Mouse (Mus musculus) urinary bladder, adult 2 months (tissue): ENCODE measurements at regions not wholly inside any gene's neighbourhood (a gene's known extent, or its start where the extent isn't known, plus 50 kb on each side); places are given as distances from the start of the nearest gene placed in this dataset.
A peak's percentile ranks its signal among the peaks of the same experiment; 100 is the strongest.

ENCODE experiments used
- DNase-seq: peaks from one replicate; pipeline ENCODE4 v3.0.0; 2022; ENCODE audit warnings: low spot score

DNA sequence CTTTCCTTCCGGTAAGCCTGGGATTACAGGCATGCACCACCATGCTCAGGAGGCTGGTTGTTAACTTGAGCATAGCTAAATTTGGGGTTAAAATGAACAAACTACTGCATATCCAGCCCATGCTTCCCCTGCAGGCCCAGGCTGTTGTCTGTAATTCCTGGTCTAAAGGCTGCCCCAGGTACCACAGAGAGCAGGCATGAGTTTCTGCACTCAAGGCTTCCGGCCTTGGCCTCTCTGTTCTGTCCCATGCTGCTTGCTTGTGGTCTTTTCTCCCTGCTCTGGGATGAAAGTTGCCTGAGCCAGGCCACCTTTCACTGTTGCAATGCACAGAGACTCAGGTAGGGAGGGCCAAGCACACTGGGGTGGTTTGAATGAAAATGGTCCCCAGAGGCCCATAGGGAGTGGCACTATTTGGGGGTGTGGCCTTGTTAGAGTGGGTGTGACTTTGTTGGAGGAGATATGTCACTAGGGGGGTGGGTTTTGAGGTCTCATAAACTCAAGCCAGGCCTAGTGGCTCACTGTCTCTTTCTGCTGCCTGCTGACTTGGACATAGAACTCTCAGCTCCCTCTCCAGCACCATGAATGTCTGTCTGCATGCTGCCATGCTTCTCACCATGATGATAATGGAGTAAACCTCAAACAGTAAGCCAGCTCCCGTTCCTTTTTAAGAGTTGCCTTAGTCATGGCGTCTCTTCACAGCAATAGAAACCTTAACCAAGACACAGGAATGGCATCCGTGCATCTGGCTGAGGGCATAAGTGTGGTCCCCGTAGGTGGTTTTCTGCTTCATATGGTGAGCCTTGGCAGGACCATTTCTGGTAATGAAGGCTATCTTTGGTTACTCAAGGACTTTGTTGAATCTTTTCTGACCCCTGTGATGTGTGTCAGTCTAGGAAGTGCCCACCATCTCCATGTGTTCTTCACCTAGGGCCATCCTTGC lies 86.7 kb upstream of the Zfp366 start:
- no peak for DNase-seq

- DNase-seq, result no peak
Observed at GRCm38 (mm10) chr13:99096837-99097236, 87.8 kb upstream of the Zfp366 start.

DNA sequence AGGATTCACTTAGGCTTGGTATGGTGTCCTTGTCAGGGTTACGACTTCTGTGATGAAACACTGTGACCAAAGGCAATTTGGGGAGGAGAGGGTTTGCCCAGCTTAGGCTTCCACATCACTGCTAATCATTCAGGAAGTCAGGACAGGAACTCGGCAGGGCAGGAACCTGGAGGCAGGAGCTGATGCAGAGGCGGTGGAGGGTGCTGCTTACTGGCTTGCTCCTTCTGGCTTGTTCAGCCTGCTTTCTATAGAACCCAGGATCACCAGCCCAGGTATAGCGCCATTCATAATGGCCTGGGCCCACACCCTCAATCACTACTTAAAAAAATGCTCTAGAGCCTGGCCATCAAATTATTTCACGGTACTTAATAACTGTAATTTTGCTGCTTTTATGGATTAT lies 89.6 kb upstream of the Zfp366 start:
- no peak for DNase-seq

DNA sequence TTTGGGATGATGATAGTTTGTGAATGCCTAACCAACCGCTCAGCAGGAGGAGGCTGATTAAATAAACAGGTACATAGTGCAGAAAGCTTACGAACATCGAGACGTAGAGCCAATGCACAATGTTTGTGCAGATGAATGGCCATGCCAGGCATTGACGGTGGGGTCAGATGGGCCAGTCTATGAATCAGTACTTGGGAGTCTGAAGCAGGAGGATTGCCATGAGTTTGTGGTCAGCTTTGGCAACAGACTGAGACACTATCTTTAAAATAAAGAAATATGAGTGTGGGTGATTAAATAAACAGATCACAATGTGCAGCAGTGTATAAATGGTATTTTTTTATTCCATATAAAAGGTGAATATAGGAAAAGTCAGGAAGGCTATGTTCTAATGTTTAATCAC lies 90.4 kb upstream of the Zfp366 start:
- DNase-seq, result no peak

- peak; percentile 42 for DNase-seq
Observed at GRCm38 (mm10) chr13:99093269-99093668, 91.4 kb upstream of the Zfp366 start.

- DNase-seq, result no peak
Observed at GRCm38 (mm10) chr13:99092279-99092930, 92.2 kb upstream of the Zfp366 start.

DNA sequence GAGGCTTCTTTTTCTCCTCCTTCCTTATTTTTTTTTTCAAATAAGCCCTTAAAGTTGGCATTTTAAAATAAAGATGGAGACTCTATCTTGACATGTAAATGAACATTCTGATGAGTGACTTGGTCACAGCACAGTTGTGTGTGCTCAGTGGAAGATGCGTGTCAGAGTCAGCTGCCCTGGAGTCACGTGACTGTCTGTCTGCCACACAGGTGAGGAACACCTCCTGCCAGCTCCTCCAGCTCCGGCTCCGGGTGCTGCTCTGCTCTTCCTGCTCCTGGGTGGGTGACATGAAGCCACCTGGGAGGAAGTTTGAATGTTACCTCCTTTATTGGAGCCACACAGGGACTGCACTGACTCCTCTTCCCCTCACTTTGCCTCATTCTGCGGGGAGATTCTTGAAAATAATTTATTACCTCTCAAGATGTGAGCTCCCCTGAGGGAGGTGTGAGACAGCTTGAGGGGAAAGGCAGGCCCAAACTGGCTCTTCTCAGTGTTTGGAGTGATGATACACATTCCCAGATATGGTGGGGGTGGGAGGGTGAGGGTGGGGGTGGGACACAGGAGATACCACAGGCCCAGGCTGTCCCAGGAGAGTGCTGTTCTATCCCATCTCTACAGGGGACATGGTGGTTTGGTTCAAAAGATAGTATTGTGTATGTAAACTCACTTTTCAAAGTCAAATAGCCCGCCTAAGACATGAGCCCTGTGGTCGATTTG lies 92.9 kb upstream of the Zfp366 start:
- DNase-seq, result no peak

DNA sequence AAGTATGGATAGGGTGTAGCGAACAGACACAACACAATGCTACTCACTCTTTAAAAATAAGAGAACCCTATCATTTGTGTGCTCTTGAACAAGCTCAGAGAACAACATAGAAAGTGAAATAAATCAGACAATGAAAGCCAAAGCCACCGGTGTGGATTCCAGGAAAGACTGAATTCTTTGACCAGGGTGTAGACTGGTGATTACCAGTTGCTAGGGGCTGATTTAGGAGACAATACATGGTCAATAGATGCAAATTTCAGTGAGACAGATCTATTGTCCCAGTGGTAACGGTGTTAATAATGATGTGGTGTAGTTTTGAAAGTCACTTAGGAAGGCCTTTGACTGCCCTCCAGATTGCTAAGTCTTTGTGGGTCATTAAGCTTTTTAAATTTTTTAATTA lies 94.3 kb upstream of the Zfp366 start:
- no peak for DNase-seq

- DNase-seq, result no peak
Observed at GRCm38 (mm10) chr13:99088285-99088684, 96.3 kb upstream of the Zfp366 start.

DNA sequence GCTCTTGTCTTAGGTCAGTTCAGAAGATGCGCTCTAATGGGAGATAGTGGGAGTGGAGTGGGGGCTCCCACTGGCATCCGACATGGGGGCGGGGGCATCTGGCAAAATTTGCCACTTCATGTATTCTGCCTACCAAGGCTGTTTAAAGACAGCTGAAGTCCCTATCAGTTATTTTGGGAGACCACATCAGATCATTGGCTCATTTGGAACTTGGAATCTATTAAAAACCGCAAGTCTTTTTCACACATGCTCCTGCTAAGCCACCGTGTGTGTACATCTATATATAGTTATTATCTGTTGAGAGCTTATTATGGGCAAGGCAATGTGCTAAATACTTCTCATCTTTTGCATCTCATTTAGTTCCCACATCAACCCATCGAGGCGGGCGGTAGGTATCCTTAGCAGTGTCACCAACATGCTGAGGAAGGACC lies 95.0 kb upstream of the 1700024P04Rik start:
- DNase-seq, result no peak

DNA sequence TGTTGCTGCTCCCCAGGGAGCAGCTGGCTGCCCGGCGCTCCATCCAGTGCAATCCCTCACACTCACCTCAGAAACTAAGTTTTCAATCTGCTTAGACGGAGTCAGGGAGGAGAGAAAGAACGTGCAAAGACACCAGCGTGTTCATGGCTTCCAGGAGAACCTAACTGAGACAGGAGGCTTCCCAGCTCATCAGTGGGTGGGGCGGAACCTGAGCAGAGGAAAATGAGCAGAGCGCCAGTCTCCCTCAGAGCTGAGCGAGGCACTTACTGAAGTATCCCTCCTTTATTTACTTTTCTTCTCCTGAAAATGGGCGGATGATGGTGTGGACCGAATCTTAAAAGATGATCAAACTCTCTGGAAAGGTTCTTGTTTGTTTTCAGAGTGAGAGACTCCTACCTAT lies 94.3 kb upstream of the 1700024P04Rik start:
- no peak for DNase-seq

DNA sequence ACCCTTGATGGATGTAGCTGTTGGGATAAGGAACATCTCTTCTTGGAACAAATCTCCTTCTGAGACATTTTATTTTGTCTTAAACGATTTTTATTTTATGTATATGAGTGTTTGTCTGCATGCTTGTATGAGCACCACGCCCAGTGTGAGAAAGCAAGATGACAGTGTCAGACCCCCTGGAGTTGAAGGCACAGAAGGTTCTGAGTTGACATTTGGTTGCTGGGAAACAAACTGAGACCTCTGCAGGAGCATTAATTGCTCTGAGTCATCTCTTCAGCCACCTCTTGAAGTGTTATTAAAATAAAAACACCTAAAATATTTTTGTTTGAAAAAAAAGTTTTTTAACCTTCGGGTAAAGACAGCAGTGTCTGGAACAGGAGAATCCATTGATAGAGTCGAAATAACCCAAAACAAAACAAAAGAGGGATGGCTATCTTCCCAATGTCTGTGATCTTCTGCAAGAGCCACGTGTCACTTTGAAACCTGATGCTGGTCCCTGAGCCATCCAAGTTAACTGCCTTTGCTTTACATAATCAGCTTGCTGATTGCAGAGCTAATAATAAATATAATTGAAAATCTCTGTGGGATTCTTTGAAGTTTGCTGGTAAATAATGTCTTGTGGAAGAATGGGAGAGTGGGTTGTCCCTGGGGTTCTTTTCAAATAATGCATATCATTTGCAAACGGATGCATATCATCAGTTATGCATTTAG lies 92.8 kb upstream of the 1700024P04Rik start:
- no peak for DNase-seq

GRCm38 (mm10) chr13:99075467-99075866 lies 91.1 kb upstream of the 1700024P04Rik start:
- DNase-seq, result no peak

DNA sequence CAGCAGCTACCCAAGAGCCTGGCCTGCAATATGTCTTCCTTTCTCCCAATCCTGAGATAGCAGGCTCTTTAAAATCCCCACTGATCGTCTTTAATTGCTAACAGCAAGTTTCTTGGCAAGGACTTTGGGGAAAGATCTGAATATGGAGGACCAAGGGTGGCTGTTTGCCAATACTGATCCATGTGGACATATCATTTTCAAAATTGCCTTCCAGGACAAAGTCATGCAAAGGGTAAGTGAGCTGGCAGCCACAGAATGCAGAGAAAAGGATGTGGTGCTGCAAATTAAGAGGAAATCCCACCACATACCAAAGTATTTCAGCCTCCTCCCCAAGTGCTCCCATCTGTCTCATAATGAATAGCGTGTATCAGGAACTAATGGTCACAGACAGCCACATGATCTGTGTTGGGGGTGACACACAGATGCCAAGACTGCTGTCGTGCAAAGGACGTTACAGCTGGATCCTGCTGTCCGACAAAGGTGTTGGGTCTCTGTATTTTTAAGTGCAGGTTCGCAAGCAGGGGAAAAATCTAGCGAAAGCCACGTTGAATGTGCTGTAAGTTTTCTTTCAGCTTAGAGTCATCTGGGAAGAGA lies 87.6 kb upstream of the 1700024P04Rik start:
- no peak for DNase-seq

- no peak for DNase-seq
Observed at GRCm38 (mm10) chr13:99071413-99071812, 87.0 kb upstream of the 1700024P04Rik start.

GRCm38 (mm10) chr13:99069767-99070166 lies 85.4 kb upstream of the 1700024P04Rik start:
- no peak for DNase-seq

- no peak for DNase-seq
Observed at GRCm38 (mm10) chr13:99067504-99067903, 83.1 kb upstream of the 1700024P04Rik start.

DNA sequence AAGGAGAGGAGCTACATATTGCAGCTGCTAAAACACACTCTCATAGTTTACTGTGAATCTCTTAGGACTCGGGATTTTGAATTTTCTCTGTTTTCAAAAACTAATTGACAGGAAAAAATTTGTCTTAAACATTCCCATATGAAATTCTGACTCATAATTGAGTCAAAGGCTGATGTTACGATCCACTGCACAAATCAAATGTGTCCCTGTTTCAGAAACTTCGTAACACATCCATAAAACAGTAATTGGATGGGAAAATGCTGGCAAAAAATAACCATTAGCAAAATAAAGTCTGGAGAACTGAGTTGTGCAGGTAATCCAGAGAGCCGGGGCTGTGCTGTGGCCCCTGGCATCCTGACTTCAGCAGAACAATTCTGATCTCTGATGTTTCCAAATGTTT lies 79.1 kb upstream of the 1700024P04Rik start:
- DNase-seq, result no peak

- no peak for DNase-seq
Observed at GRCm38 (mm10) chr13:99062936-99063335, 78.6 kb upstream of the 1700024P04Rik start.

DNA sequence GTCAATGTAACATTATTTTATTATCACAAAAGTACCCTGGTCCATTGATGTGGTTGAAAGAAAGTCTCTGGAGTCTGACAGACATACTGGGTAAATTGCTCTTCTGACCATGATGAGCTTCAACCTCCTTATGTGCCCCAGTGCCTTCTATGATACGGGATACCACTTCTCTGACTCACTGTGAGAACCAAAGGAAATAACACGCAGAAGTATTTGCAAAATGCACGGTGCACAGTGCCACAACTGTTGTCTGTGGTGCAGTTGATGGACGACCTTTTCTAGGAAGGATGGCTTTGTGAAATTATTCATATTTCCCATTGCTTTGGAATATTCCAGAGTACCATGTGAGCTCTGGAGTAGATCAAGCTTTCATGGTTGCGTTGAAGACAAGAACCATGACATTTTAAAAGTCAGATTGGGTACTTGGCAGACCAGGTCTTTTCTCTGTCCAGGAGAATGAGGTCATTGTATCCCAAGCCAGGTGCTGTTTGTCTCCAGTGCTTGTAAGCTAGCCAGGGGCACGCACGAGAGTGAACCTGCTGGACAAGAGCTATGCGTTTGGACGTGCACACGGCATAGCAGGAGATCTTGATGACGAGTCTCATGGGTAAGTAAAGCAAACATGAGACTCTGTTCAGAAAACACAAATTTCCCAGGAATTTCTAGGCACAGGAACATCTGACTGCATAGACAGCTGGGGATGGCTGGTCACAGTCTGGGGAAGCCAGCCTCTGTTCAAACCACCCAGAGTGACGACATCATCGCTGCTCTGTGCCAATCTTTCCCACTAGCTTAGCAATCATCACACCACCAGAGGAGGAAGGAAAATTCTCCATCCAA lies 74.0 kb upstream of the 1700024P04Rik start:
- DNase-seq, result no peak

- no peak for DNase-seq
Observed at GRCm38 (mm10) chr13:99057696-99058095, 73.3 kb upstream of the 1700024P04Rik start.
